Mouse (Mus musculus): Measurements from ENCODE around the gene Rapgef2. TPM values are rescaled to one million over a fixed set of nuclear protein-coding genes. Genes with fewer than 3 reads are reported as not detected.

Rapgef2 gene
- polyA plus RNA-seq, 1 experiment, result 1.5 TPM

DNA sequence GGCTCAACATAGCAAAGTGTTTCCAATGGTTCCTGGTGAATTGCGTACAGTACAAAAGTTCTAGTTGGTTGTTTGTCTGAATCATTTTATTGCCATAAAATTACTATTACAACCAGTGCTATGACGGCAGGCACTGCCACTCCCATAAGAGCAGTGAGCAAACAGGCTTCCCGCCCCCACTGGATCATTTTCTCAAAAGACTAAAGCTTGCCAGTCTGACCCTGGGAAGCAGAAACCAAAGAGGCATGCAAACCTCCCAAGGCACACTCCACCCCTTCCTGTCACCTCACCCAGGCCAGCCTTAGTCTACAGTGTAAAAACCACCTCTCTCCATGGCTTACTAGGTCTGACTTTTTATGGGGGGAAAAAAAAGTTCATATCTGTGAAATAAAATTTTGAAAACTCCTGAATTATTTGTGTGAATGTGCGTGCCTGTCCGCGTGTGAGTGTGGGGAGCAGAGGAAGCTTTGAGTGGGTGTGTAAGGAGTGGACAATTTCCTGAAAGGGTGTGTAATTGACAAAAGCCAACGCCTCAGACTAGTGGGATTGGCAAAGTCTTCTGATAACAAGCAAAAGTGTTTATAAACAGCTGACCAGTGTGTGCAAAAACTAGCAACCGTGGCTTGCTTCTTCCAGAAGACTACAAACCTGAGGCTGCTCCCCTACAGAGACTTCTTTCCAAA lies 92.1 kb downstream of the Rapgef2 start:
- Histone ChIP-seq H3K27me3 (replicated peaks) (no peaks in the 10 kb centered on the region), H3K9me3 (no peaks in the 10 kb centered on the region), H3K36me3 (replicated peaks; ENCODE audit: low read length) (peaks cover 9% of the 10 kb centered on the region), H3K4me1 (peaks cover 45% of the 10 kb centered on the region), H3K4me3 (replicated peaks) (no peak overlapping the region)
- TF ChIP-seq GATA1 (IDR thresholded peaks at IDR 0.05; ENCODE audit: borderline replicate concordance, low read length) (no peak), FLI1 (IDR thresholded peaks at IDR 0.05; ENCODE audit: low read length) (no peak)

- Histone ChIP-seq H3K27me3 (replicated peaks) (no peaks in the 10 kb centered on the region), H3K9me3 (no peaks in the 10 kb centered on the region), H3K4me3 (replicated peaks) (no peak overlapping the region), H3K4me1 (peaks cover 39% of the 10 kb centered on the region), H3K36me3 (replicated peaks; ENCODE audit: low read length) (peaks cover 9% of the 10 kb centered on the region)
- TF ChIP-seq GATA1 (IDR thresholded peaks at IDR 0.05; ENCODE audit: borderline replicate concordance, low read length) (no peak), FLI1 (IDR thresholded peaks at IDR 0.05; ENCODE audit: low read length) (no peak)
These were observed 93.3 kb downstream of the Rapgef2 start for GRCm38 (mm10) chr3:79193001-79193400.

GRCm38 (mm10) chr3:79191981-79192380 lies 94.3 kb downstream of the Rapgef2 start:
- TF ChIP-seq FLI1 (IDR thresholded peaks at IDR 0.05; ENCODE audit: low read length) (no peak), GATA1 (IDR thresholded peaks at IDR 0.05; ENCODE audit: borderline replicate concordance, low read length) (no peak)
- no peaks in the 10 kb centered on the region for H3K9me3 ChIP-seq
- no peaks in the 10 kb centered on the region for H3K27me3 ChIP-seq (replicated peaks)
- peaks cover 9% of the 10 kb centered on the region for H3K36me3 ChIP-seq (replicated peaks; ENCODE audit: low read length)
- no peak overlapping the region for H3K4me3 ChIP-seq (replicated peaks)
- peaks cover 34% of the 10 kb centered on the region for H3K4me1 ChIP-seq

DNA sequence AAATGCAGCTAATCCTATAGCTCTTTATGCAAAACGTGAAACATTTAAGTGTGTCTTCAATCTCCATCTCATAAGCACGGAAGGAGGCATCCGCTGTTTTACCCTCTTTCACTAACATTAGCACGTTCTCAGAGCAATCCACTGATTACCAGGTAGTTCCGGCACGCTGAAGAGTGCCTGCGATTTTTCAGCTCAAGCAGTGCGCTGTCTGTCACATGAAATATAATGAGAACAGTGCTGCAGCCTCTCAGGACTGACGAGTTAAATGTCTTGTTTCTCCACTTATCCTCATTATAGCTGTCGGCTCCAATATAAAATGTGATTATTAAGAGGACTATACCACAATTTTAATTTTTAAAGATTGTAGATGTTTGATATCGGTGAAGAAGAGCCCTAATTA lies 94.8 kb downstream of the Rapgef2 start:
- TF ChIP-seq GATA1 (IDR thresholded peaks at IDR 0.05; ENCODE audit: borderline replicate concordance, low read length) (no peak), FLI1 (IDR thresholded peaks at IDR 0.05; ENCODE audit: low read length) (no peak)
- Histone ChIP-seq H3K36me3 (replicated peaks; ENCODE audit: low read length) (peaks cover 9% of the 10 kb centered on the region), H3K27me3 (replicated peaks) (no peaks in the 10 kb centered on the region), H3K4me3 (replicated peaks) (no peak overlapping the region), H3K4me1 (peaks cover 29% of the 10 kb centered on the region), H3K9me3 (no peaks in the 10 kb centered on the region)

- TF ChIP-seq GATA1 (IDR thresholded peaks at IDR 0.05; ENCODE audit: borderline replicate concordance, low read length) (no peak), FLI1 (IDR thresholded peaks at IDR 0.05; ENCODE audit: low read length) (no peak)
- peaks cover 8% of the 10 kb centered on the region for H3K36me3 ChIP-seq (replicated peaks; ENCODE audit: low read length)
- H3K27me3 ChIP-seq (replicated peaks), result no peaks in the 10 kb centered on the region
- no peaks in the 10 kb centered on the region for H3K9me3 ChIP-seq
- no peak overlapping the region for H3K4me3 ChIP-seq (replicated peaks)
- H3K4me1 ChIP-seq, result peaks cover 26% of the 10 kb centered on the region
These were observed 95.9 kb downstream of the Rapgef2 start for GRCm38 (mm10) chr3:79190377-79190776.

- Histone ChIP-seq H3K27me3 (replicated peaks) (no peaks in the 10 kb centered on the region), H3K36me3 (replicated peaks; ENCODE audit: low read length) (no peaks in the 10 kb centered on the region), H3K4me1 (peaks cover 8% of the 10 kb centered on the region), H3K4me3 (replicated peaks) (no peak overlapping the region), H3K9me3 (no peaks in the 10 kb centered on the region)
- TF ChIP-seq FLI1 (IDR thresholded peaks at IDR 0.05; ENCODE audit: low read length) (no peak), GATA1 (IDR thresholded peaks at IDR 0.05; ENCODE audit: borderline replicate concordance, low read length) (no peak)
These were observed 98.4 kb downstream of the Rapgef2 start for GRCm38 (mm10) chr3:79187912-79188311.

- Histone ChIP-seq H3K27me3 (replicated peaks) (no peaks in the 10 kb centered on the region), H3K36me3 (replicated peaks; ENCODE audit: low read length) (no peaks in the 10 kb centered on the region), H3K4me1 (peaks cover 32% of the 10 kb centered on the region), H3K4me3 (replicated peaks) (no peak overlapping the region), H3K9me3 (no peaks in the 10 kb centered on the region)
- TF ChIP-seq FLI1 (IDR thresholded peaks at IDR 0.05; ENCODE audit: low read length) (no peak), GATA1 (IDR thresholded peaks at IDR 0.05; ENCODE audit: borderline replicate concordance, low read length) (no peak)
These were observed 104.0 kb downstream of the Rapgef2 start for GRCm38 (mm10) chr3:79182290-79182689.

GRCm38 (mm10) chr3:79181248-79181991 lies 104.9 kb downstream of the Rapgef2 start:
- H3K4me3 ChIP-seq (replicated peaks), result peak overlapping the region; percentile 42

GRCm38 (mm10) chr3:79180086-79180485 lies 106.2 kb downstream of the Rapgef2 start:
- peaks cover 37% of the 10 kb centered on the region for H3K4me1 ChIP-seq
- no peak for TF ChIP-seq GATA1 (IDR thresholded peaks at IDR 0.05; ENCODE audit: borderline replicate concordance, low read length)
- H3K36me3 ChIP-seq (replicated peaks; ENCODE audit: low read length), result no peaks in the 10 kb centered on the region
- H3K9me3 ChIP-seq, result no peaks in the 10 kb centered on the region
- no peaks in the 10 kb centered on the region for H3K27me3 ChIP-seq (replicated peaks)
- no peak overlapping the region for H3K4me3 ChIP-seq (replicated peaks)

More at GRCm38 (mm10) chr3:79181248-79181991, 104.9 kb downstream of the Rapgef2 start:
- H3K27me3 ChIP-seq (replicated peaks), result no peaks in the 10 kb centered on the region
- no peak for TF ChIP-seq FLI1 (IDR thresholded peaks at IDR 0.05; ENCODE audit: low read length)
- TF ChIP-seq GATA1 (IDR thresholded peaks at IDR 0.05; ENCODE audit: borderline replicate concordance, low read length), result no peak
- no peaks in the 10 kb centered on the region for H3K9me3 ChIP-seq
- H3K36me3 ChIP-seq (replicated peaks; ENCODE audit: low read length), result no peaks in the 10 kb centered on the region
- H3K4me1 ChIP-seq, result peaks cover 37% of the 10 kb centered on the region

DNA sequence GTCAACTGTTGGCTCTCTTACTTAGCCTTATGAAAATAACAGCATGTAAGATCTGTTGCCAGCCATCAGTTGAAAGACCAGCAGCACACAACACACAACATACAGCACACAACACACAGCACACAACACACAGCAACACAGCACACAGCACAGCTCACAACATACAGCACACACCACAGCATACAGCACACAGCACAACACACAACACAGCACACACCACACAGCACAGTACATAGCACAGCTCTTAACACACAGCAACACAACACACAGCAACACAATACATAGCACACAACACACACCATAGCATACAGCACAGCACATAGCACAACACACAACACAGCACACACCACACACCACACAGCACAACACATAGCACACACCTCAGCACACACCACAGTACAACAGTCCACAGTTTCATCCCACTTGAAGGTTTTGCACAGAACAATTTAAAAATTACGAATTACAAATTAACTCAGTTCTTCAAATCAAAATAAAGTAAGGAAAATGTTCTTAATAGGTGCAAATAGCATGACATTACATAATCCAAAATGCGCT lies 106.7 kb downstream of the Rapgef2 start:
- H3K27me3 ChIP-seq (replicated peaks), result no peaks in the 10 kb centered on the region
- peak overlapping the region; percentile 75 for H3K4me3 ChIP-seq (replicated peaks)
- no peak; the same call in 2 of the 3 replicates for TF ChIP-seq GATA1 (IDR thresholded peaks at IDR 0.05; ENCODE audit: borderline replicate concordance, low read length)
- H3K4me1 ChIP-seq, result peaks cover 37% of the 10 kb centered on the region
- no peaks in the 10 kb centered on the region for H3K36me3 ChIP-seq (replicated peaks; ENCODE audit: low read length)
- no peaks in the 10 kb centered on the region for H3K9me3 ChIP-seq

All from megakaryocyte, embryonic 14.5 days (primary cell).